Mouse (Mus musculus) thymus, adult 2 months (tissue): ENCODE results near the gene St3gal4. TPM values are rescaled to one million over a fixed set of nuclear protein-coding genes. Genes with fewer than 3 reads are reported as not detected.

ENCODE experiments used
- DNase-seq: peaks from one replicate; pipeline ENCODE4 v3.0.0; 2021
- H3K27ac ChIP-seq: fragments of 200-500 bp; 2 replicates; pipeline ENCODE4 v1.5.1; 2012; ENCODE audit warnings: low read length, control low read depth; ENCODE audit not compliant: control insufficient read depth, insufficient read depth
- H3K27me3 ChIP-seq: fragments of 200-500 bp; 2 replicates; pipeline ENCODE4 v1.6.1; 2012; ENCODE audit warnings: mild to moderate bottlenecking, low read length, moderate library complexity, mixed read lengths; ENCODE audit not compliant: control insufficient read depth, insufficient read depth
- H3K36me3 ChIP-seq: fragments of 200-500 bp; 2 replicates; pipeline ENCODE4 v1.6.1; 2012; ENCODE audit warnings: mild to moderate bottlenecking, low read length, moderate library complexity; ENCODE audit not compliant: control insufficient read depth, insufficient read depth
- H3K4me1 ChIP-seq: fragments of 200-500 bp; replicated peaks from 2 replicates; pipeline ENCODE4 v1.6.1; 2012; ENCODE audit warnings: low read length; ENCODE audit not compliant: control insufficient read depth, insufficient read depth
- H3K4me3 ChIP-seq: fragments of 200-500 bp; 2 replicates; pipeline ENCODE4 v1.5.1; 2012; ENCODE audit warnings: mild to moderate bottlenecking, low read length, control low read depth, moderate library complexity; ENCODE audit not compliant: control insufficient read depth, insufficient read depth
- CTCF ChIP-seq: fragments of 200-500 bp; IDR thresholded peaks from 2 replicates; pipeline ENCODE4 v1.5.1; 2012; ENCODE audit warnings: mild to moderate bottlenecking, control low read depth, low read length, moderate library complexity, borderline replicate concordance; ENCODE audit not compliant: control insufficient read depth, poor library complexity, insufficient read depth; ENCODE audit errors: extremely low read depth
- POLR2A ChIP-seq: fragments of 200-500 bp; IDR thresholded peaks from 2 replicates; pipeline ENCODE4 v1.6.1; 2012; ENCODE audit warnings: mild to moderate bottlenecking, low read length, control low read depth, moderate library complexity; ENCODE audit not compliant: control insufficient read depth, poor library complexity, insufficient read depth; ENCODE audit errors: extremely low read depth
- WGBS: fragments of 180-500 bp; shearing (Covaris S2); methylation state at CpG from one replicate; pipeline ENCODE4 v1.1.7; 2018; 5-methylcytosine and 5-hydroxymethylcytosine counted together
- polyA plus RNA-seq: library from polyadenylated mRNA; depleted of rRNA; stranded (reverse); fragments of >200 nt; gene quantifications from 2 replicates; pipeline ENCODE4 v1.2.3, GENCODE M21; 2012

Gene St3gal4
- polyA plus RNA-seq, 1 experiment = 8.9 TPM

- Histone ChIP-seq H3K27ac (no peak overlapping the region), H3K4me3 (no peak overlapping the region), H3K27me3 (no peaks in the 10 kb centered on the region), H3K36me3 (no peaks in the 10 kb centered on the region), H3K4me1 (no peaks in the 10 kb centered on the region)
- TF ChIP-seq CTCF (no peak), POLR2A (no peak)
- 67% methylated on average over 14 of the region's 14 CpGs for whole genome bisulfite sequencing
- no peak for DNase-seq
These were observed 84.0 kb downstream of the St3gal4 start for GRCm38 (mm10) chr9:35035074-35035473.

GRCm38 (mm10) chr9:35032457-35032856 is 86.6 kb downstream of the St3gal4 start:
- 97% methylated on average over 6 of the region's 6 CpGs for WGBS
- no peak for DNase-seq
- H3K36me3 ChIP-seq = no peaks in the 10 kb centered on the region

GRCm38 (mm10) chr9:35030823-35031222 is 88.2 kb downstream of the St3gal4 start:
- DNase-seq = no peak
- no peaks in the 10 kb centered on the region for H3K4me1 ChIP-seq
- H3K4me3 ChIP-seq = no peak overlapping the region
- 83% methylated on average over 5 of the region's 5 CpGs for WGBS
- TF ChIP-seq POLR2A (no peak), CTCF (no peak)
- no peaks in the 10 kb centered on the region for H3K36me3 ChIP-seq
- no peaks in the 10 kb centered on the region for H3K27me3 ChIP-seq
- no peak overlapping the region for H3K27ac ChIP-seq

More at GRCm38 (mm10) chr9:35032457-35032856, 86.6 kb downstream of the St3gal4 start:
- TF ChIP-seq POLR2A (no peak), CTCF (no peak)
- no peaks in the 10 kb centered on the region for H3K4me1 ChIP-seq
- no peak overlapping the region for H3K27ac ChIP-seq
- H3K27me3 ChIP-seq = no peaks in the 10 kb centered on the region
- no peak overlapping the region for H3K4me3 ChIP-seq

- Histone ChIP-seq H3K4me1 (no peaks in the 10 kb centered on the region), H3K27ac (no peak overlapping the region), H3K27me3 (no peaks in the 10 kb centered on the region; the same call in 1 of the 2 replicates), H3K36me3 (no peaks in the 10 kb centered on the region), H3K4me3 (no peak overlapping the region)
- no peak for DNase-seq
- WGBS = 86% methylated on average over 6 of the region's 6 CpGs
- TF ChIP-seq CTCF = no peak
- TF ChIP-seq POLR2A = no peak
These were observed 91.6 kb downstream of the St3gal4 start for GRCm38 (mm10) chr9:35027382-35027997.

- no peak overlapping the region for H3K27ac ChIP-seq
- no peaks in the 10 kb centered on the region; the same call in 1 of the 2 replicates for H3K27me3 ChIP-seq
- H3K4me3 ChIP-seq = no peak overlapping the region
- no peaks in the 10 kb centered on the region for H3K36me3 ChIP-seq
- H3K4me1 ChIP-seq = no peaks in the 10 kb centered on the region
- WGBS = 68% methylated on average over 6 of the region's 6 CpGs
- TF ChIP-seq CTCF (no peak), POLR2A (no peak)
- DNase-seq = no peak
These were observed 92.2 kb downstream of the St3gal4 start for GRCm38 (mm10) chr9:35026897-35027311.

GRCm38 (mm10) chr9:35026311-35026710 is 92.8 kb downstream of the St3gal4 start:
- H3K27me3 ChIP-seq = no peaks in the 10 kb centered on the region; the same call in 1 of the 2 replicates
- no peak overlapping the region for H3K4me3 ChIP-seq
- TF ChIP-seq POLR2A = no peak
- no peak for TF ChIP-seq CTCF
- no peaks in the 10 kb centered on the region for H3K4me1 ChIP-seq
- 92% methylated on average over 6 of the region's 6 CpGs for WGBS
- H3K36me3 ChIP-seq = no peaks in the 10 kb centered on the region
- no peak for DNase-seq
- no peak overlapping the region for H3K27ac ChIP-seq
